Mouse (Mus musculus): Measurements from ENCODE around the gene Tmem220.

The Tmem220 gene

GRCm38 (mm10) chr11:67062726-67063125 is 37.8 kb downstream of the Tmem220 start:
- no peak for DNase-seq

- DNase-seq = no peak
These were observed 42.8 kb downstream of the Tmem220 start for GRCm38 (mm10) chr11:67067741-67068140.

- DNase-seq = peak; percentile 52 to 62
These were observed 47.7 kb downstream of the Tmem220 start for GRCm38 (mm10) chr11:67072615-67073130.

- DNase-seq = peak; percentile 43 to 61
These were observed 50.1 kb downstream of the Tmem220 start for GRCm38 (mm10) chr11:67075036-67075435.

GRCm38 (mm10) chr11:67076781-67077180 is 51.8 kb downstream of the Tmem220 start:
- no peak for DNase-seq

GRCm38 (mm10) chr11:67077435-67077834 is 52.5 kb downstream of the Tmem220 start:
- DNase-seq = no peak

GRCm38 (mm10) chr11:67078000-67078399 is 53.0 kb downstream of the Tmem220 start, which contains the start of gene Myh3:
Myh3 (plus strand) TSS chr11:67078300.
- DNase-seq = no peak

GRCm38 (mm10) chr11:67078888-67079287 is 53.9 kb downstream of the Tmem220 start:
- DNase-seq = no peak

GRCm38 (mm10) chr11:67079740-67080139 is 54.8 kb downstream of the Tmem220 start:
- no peak for DNase-seq

GRCm38 (mm10) chr11:67080168-67080567 is 55.2 kb downstream of the Tmem220 start:
- DNase-seq = peak; percentile 79 to 84

GRCm38 (mm10) chr11:67081125-67081649 is 56.2 kb downstream of the Tmem220 start:
- no peak for DNase-seq

- DNase-seq = no peak
These were observed 57.2 kb downstream of the Tmem220 start for GRCm38 (mm10) chr11:67082188-67082587.

- DNase-seq = no peak
These were observed 57.8 kb downstream of the Tmem220 start for GRCm38 (mm10) chr11:67082793-67083192.

- no peak for DNase-seq
These were observed 58.3 kb downstream of the Tmem220 start for GRCm38 (mm10) chr11:67083239-67083638.

- no peak for DNase-seq
These were observed 58.9 kb downstream of the Tmem220 start for GRCm38 (mm10) chr11:67083712-67084340.

Measured in cerebellum, postnatal 14 days (tissue).